Mouse (Mus musculus): ENCODE measurements around the gene Impad1.

Impad1 gene
- long read RNA-seq, experiment 1, partial matches to known transcripts = 0 of 10 reads
- long read RNA-seq, experiment 1, other reads (novel, unspliced or antisense) = 10 of 10 reads
- long read RNA-seq, experiment 2, partial matches to known transcripts = 0 of 5 reads
- long read RNA-seq, experiment 2, other reads (novel, unspliced or antisense) = 5 of 5 reads

GRCm38 (mm10) chr4:4792992-4793834 is at the start of gene Impad1:
Impad1 (minus strand) TSS chr4:4793355.
- intact Hi-C loops (cut with DNase I) = no loop called here

GRCm38 (mm10) chr4:4840145-4840544 is 47.0 kb upstream of the Impad1 start:
- intact Hi-C loops (cut with DNase I) = no loop called here

- intact Hi-C loops (cut with DNase I) = no loop called here
These were observed 40.7 kb upstream of the Impad1 start for GRCm38 (mm10) chr4:4833789-4834295.

- intact Hi-C loops (cut with DNase I) = no loop called here
These were observed 35.0 kb upstream of the Impad1 start for GRCm38 (mm10) chr4:4828131-4828530.

GRCm38 (mm10) chr4:4822119-4822518 is 29.0 kb upstream of the Impad1 start:
- intact Hi-C loops (cut with DNase I) = no loop called here

- intact Hi-C loops (cut with DNase I) = no loop called here
These were observed 789 bp downstream of the Impad1 start for GRCm38 (mm10) chr4:4792141-4792991.

GRCm38 (mm10) chr4:4791180-4791579 is 2.0 kb downstream of the Impad1 start:
- intact Hi-C loops (cut with DNase I) = no loop called here

GRCm38 (mm10) chr4:4785169-4785568 is 8.0 kb downstream of the Impad1 start:
- intact Hi-C loops (cut with DNase I) = no loop called here

- intact Hi-C loops (cut with DNase I) = no loop called here
These were observed 8.8 kb downstream of the Impad1 start for GRCm38 (mm10) chr4:4784305-4784704.

GRCm38 (mm10) chr4:4783686-4783957 is 9.5 kb downstream of the Impad1 start:
- intact Hi-C loops (cut with DNase I) = no loop called here

- intact Hi-C loops (cut with DNase I) = no loop called here
These were observed 10.1 kb downstream of the Impad1 start for GRCm38 (mm10) chr4:4782882-4783685.

- intact Hi-C loops (cut with DNase I) = no loop called here
These were observed 13.8 kb downstream of the Impad1 start for GRCm38 (mm10) chr4:4779265-4779770.

- intact Hi-C loops (cut with DNase I) = no loop called here
These were observed 21.5 kb downstream of the Impad1 start for GRCm38 (mm10) chr4:4771523-4772114.

GRCm38 (mm10) chr4:4765806-4766205 is 27.3 kb downstream of the Impad1 start:
- intact Hi-C loops (cut with DNase I) = no loop called here

- intact Hi-C loops (cut with DNase I) = no loop called here
These were observed 34.8 kb downstream of the Impad1 start for GRCm38 (mm10) chr4:4758376-4758775.

GRCm38 (mm10) chr4:4729427-4729826 is 63.7 kb downstream of the Impad1 start:
- intact Hi-C loops (cut with DNase I) = loop anchor here (10.0 kb wide), 1 partner anchor 755 kb away; the partner anchor contains the start of gene Gm11808

GRCm38 (mm10) chr4:4726241-4726776 is 66.8 kb downstream of the Impad1 start:
- intact Hi-C loops (cut with DNase I) = loop anchor here (10.0 kb wide), 1 partner anchor 752 kb away; the partner anchor contains the start of gene Gm11808

- intact Hi-C loops (cut with DNase I) = loop anchor here (10.0 kb wide), 1 partner anchor 749 kb away; the partner anchor contains the start of gene Gm11808
These were observed 69.3 kb downstream of the Impad1 start for GRCm38 (mm10) chr4:4723821-4724220.

GRCm38 (mm10) chr4:4722081-4722480 is 71.1 kb downstream of the Impad1 start:
- intact Hi-C loops (cut with DNase I) = loop anchor here (10.0 kb wide), 1 partner anchor 747 kb away; the partner anchor contains the start of gene Gm11808
